Mouse (Mus musculus) ES-E14 (cell line): Measurements from ENCODE around the gene Cldn2.

ENCODE experiments used
- CHD2 ChIP-seq: IDR thresholded peaks from 2 replicates; pipeline ENCODE4 v1.6.1; 2014; ENCODE audit warnings: mild to moderate bottlenecking, low read depth, low read length, inconsistent platforms
- HCFC1 ChIP-seq: IDR thresholded peaks from 2 replicates; pipeline ENCODE4 v1.6.1; 2012; ENCODE audit warnings: low read length, inconsistent platforms, borderline replicate concordance; ENCODE audit not compliant: insufficient read depth
- MAFK ChIP-seq: IDR thresholded peaks from 2 replicates; pipeline ENCODE4 v1.6.1; 2014; ENCODE audit warnings: mild to moderate bottlenecking, low read depth, low read length, inconsistent platforms; ENCODE audit not compliant: insufficient read depth
- ZC3H11A ChIP-seq: IDR thresholded peaks from 2 replicates; pipeline ENCODE4 v1.6.1; 2012; ENCODE audit warnings: low read depth, mild to moderate bottlenecking, inconsistent platforms, low read length, borderline replicate concordance
- ZNF384 ChIP-seq: IDR thresholded peaks from 2 replicates; pipeline ENCODE4 v1.6.1; 2012; ENCODE audit warnings: low read depth, low read length, inconsistent platforms

DNA sequence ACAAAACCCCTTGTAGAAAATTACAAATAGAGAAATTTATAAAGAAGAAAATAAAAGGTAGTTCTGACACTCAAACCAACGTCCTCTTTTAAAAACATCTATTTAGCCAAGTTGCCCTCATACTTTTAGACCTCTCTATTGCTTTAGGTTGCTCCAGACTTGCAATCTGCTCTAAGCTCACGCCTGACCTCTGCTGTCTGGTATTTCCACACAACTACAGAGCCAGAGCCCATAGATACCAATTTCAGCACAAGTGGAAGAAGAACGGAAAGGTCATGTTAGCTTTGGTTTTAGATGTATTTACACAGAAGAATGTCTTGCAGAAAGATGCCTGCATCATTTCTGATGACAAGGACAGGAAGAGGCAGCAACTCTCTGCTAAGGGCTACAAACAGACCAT, 38.4 kb downstream of the Cldn2 start:
- TF ChIP-seq MAFK: no peak
- no peak for TF ChIP-seq ZC3H11A
- TF ChIP-seq CHD2: no peak
- no peak for TF ChIP-seq ZNF384
- no peak for TF ChIP-seq HCFC1
